Mouse (Mus musculus): Measurements from ENCODE around the gene Atp13a4.

DNA sequence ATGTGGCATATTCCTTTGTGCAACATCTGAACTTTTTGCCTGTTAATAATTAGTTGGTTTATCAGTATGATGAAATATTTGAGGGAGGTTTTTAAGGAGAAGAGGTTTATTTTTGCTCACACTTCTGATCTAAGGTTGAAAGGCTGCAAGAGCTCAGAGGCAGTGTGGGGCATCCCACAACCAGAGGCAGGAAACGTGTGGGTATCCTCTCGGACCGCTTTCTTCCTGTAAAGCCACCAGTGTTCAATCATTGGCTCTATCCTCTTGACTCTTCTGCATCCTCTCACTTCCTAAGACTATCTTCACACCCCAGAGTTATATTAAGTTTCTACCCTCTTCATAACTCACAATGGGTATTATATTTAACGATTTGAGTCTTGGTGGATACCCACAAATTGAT, 29.3 kb upstream of the Atp13a4 start:
- TF ChIP-seq ZNF384 (IDR thresholded peaks at IDR 0.05; ENCODE audit: low read depth, low read length) (no peak), CHD2 (IDR thresholded peaks at IDR 0.05; ENCODE audit: low read depth, low read length) (no peak), ZC3H11A (IDR thresholded peaks at IDR 0.05; ENCODE audit: borderline replicate concordance, low read depth, low read length) (no peak)

Measured in ES-E14 (cell line).